In the genomic region with DNA sequence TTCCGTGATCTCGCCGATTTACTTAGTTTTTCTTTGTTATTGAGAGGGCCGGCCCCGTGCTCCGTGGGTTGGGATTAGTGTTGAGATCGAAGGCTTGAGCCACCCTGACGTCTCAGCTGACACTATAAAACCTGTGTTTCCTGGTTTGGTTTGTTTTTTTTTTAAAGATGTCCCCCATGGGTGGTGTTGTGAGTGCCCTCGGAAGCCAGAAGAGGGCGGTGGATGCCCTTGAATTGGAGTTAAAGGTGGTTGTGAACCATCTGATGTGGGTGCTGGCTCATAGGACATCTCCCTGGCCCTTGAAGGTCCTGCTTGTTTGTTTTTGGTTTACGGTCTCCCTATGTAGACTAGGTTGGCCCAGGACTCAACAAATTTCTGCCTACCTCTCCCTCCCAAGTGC, we compare ENCODE assay signal across 9 mouse cellular contexts. TPM values are rescaled to one million over a fixed set of nuclear protein-coding genes. Genes with fewer than 3 reads are reported as not detected.
DNase-seq lines count a peak whose midpoint lies in the region; ATAC-seq lines count a peak whose summit lies in the region.
"Had no signal": no experiment of that assay in that cellular context is flagged by ENCODE, and none has a peak within 500 bp of the region (broad histone marks: within the 10 kb centered on the region; RNA-seq: fewer than 3 reads in every experiment).

No protein-coding gene starts in this region.

- DNase-seq in embryo, embryonic 11 days, result peak; percentile 23
- DNase-seq in embryo, embryonic 9.5 days (ENCODE audit: extremely low spot score), result no peak
- DNase-seq in 416B (ENCODE audit: low read depth), result peak; percentile 68
- DNase-seq in splenic B cell, adult 2 months (ENCODE audit: low read depth, low spot score), result peak; percentile 62
- DNase-seq in cerebellum, postnatal 25 days, result no peak
- DNase-seq in left cerebral cortex, postnatal 36 days (ENCODE audit: low spot score in 2 of 2), result no peak

- no peaks in the 10 kb centered on the region for H3K27me3 ChIP-seq in embryonic facial prominence, embryonic 12.5 days
- no peaks in the 10 kb centered on the region for H3K27me3 ChIP-seq in limb, embryonic 13.5 days
- no peaks in the 10 kb centered on the region for H3K27me3 ChIP-seq in splenic B cell, adult 2 months (ENCODE audit: control insufficient read depth, insufficient read depth, low read length, poor library complexity, severe bottlenecking)
- H3K27me3 ChIP-seq: Patski had no signal

- peak overlapping the region; percentile 97 for H3K27ac ChIP-seq in embryonic facial prominence, embryonic 12.5 days
- peak overlapping the region; percentile 95; the same call in 1 of the 2 replicates for H3K27ac ChIP-seq in limb, embryonic 13.5 days

- intact Hi-C loops in left cerebral cortex, postnatal 36 days (cut with DNase I), result loop anchor here (5.0 kb wide), 1 partner anchor 70 kb away; a partner anchor contains a TSS

- peak overlapping the region; percentile 88 for H3K4me2 ChIP-seq in embryonic facial prominence, embryonic 12.5 days (replicated peaks)
- H3K4me2 ChIP-seq in limb, embryonic 13.5 days (replicated peaks), result peak overlapping the region; percentile 93

- H3K36me3 ChIP-seq in embryonic facial prominence, embryonic 12.5 days, result peaks cover 60% of the 10 kb centered on the region
- peaks cover 65% of the 10 kb centered on the region for H3K36me3 ChIP-seq in limb, embryonic 13.5 days
- peaks cover 8% of the 10 kb centered on the region for H3K36me3 ChIP-seq in splenic B cell, adult 2 months (ENCODE audit: control insufficient read depth, insufficient read depth, low read length, poor library complexity, severe bottlenecking)

- H3K4me1 ChIP-seq in embryonic facial prominence, embryonic 12.5 days, result peaks cover 14% of the 10 kb centered on the region
- peaks cover 24% of the 10 kb centered on the region for H3K4me1 ChIP-seq in limb, embryonic 13.5 days

- H3K9me3 ChIP-seq in embryonic facial prominence, embryonic 12.5 days, result no peaks in the 10 kb centered on the region
- H3K9me3 ChIP-seq in limb, embryonic 13.5 days, result no peaks in the 10 kb centered on the region

- 9% methylated on average over 11 of the region's 11 CpGs for WGBS in embryonic facial prominence, embryonic 12.5 days
- WGBS in limb, embryonic 13.5 days, result 9% methylated on average over 11 of the region's 11 CpGs

- H3K4me3 ChIP-seq in embryonic facial prominence, embryonic 12.5 days, result peak overlapping the region; percentile 99
- peak overlapping the region; percentile 99 for H3K4me3 ChIP-seq in limb, embryonic 13.5 days

- peak overlapping the region; percentile 89 for H3K9ac ChIP-seq in embryonic facial prominence, embryonic 12.5 days
- peak overlapping the region; percentile 91 for H3K9ac ChIP-seq in limb, embryonic 13.5 days

- ATAC-seq in embryonic facial prominence, embryonic 12.5 days (ENCODE audit: insufficient number of reproducible peaks, insufficient read depth, low FRiP score, low TSS enrichment), result no peak
- ATAC-seq in limb, embryonic 13.5 days (ENCODE audit: low FRiP score, low read depth), result no peak

RNA-seq across cellular contexts. Expression of a gene that starts 0.5 kb away (rescaled TPM):
- polyA plus RNA-seq in embryonic facial prominence, embryonic 12.5 days (2016; fragmentation: Nextera tagmentation; extraction: Ambion mirVana), result 384 and 411 TPM in 2 replicates
- polyA plus RNA-seq in limb, embryonic 13.5 days (2015; fragmentation: Nextera tagmentation; extraction: Ambion mirVana), result 442 and 445 TPM in 2 replicates
- 10 to 100 TPM; 74.3 to 83.3 TPM for total RNA-seq in left cerebral cortex, postnatal 36 days (2021)

RNA-seq across cellular contexts. Expression of a gene that starts 0.9 kb away (rescaled TPM):
- polyA plus RNA-seq in embryonic facial prominence, embryonic 12.5 days (2016; fragmentation: Nextera tagmentation; extraction: Ambion mirVana), result 63.5 and 66.8 TPM in 2 replicates
- polyA plus RNA-seq in limb, embryonic 13.5 days (2015; fragmentation: Nextera tagmentation; extraction: Ambion mirVana), result 54.9 and 62.3 TPM in 2 replicates
- 10 to 100 TPM; 20.5 to 24.2 TPM for total RNA-seq in left cerebral cortex, postnatal 36 days (2021)

RNA-seq across cellular contexts. Expression of a gene that starts 18.1 kb away (rescaled TPM):
- 0.52 and 1.3 TPM in 2 replicates for polyA plus RNA-seq in embryonic facial prominence, embryonic 12.5 days (2016; fragmentation: Nextera tagmentation; extraction: Ambion mirVana)
- 1.2 and 1.9 TPM in 2 replicates for polyA plus RNA-seq in limb, embryonic 13.5 days (2015; fragmentation: Nextera tagmentation; extraction: Ambion mirVana)
- 10 to 100 TPM; 20.8 to 35.6 TPM for total RNA-seq in left cerebral cortex, postnatal 36 days (2021)

RNA-seq across cellular contexts. Expression of a gene that starts 21.0 kb away (rescaled TPM):
- 98.9 and 107 TPM in 2 replicates for polyA plus RNA-seq in embryonic facial prominence, embryonic 12.5 days (2016; fragmentation: Nextera tagmentation; extraction: Ambion mirVana)
- polyA plus RNA-seq in limb, embryonic 13.5 days (2015; fragmentation: Nextera tagmentation; extraction: Ambion mirVana), result 81.8 and 84.8 TPM in 2 replicates
- total RNA-seq in left cerebral cortex, postnatal 36 days (2021), result 100 to 1,000 TPM in 1 of 2 experiments, 10 to 100 TPM in 1; 75.6 to 103 TPM

RNA-seq across cellular contexts. Expression of a gene that starts 31.9 kb away (rescaled TPM):
- polyA plus RNA-seq in embryonic facial prominence, embryonic 12.5 days (2016; fragmentation: Nextera tagmentation; extraction: Ambion mirVana), result not detected in 2 replicates
- polyA plus RNA-seq in limb, embryonic 13.5 days (2015; fragmentation: Nextera tagmentation; extraction: Ambion mirVana), result not detected in 2 replicates
- not detected for total RNA-seq in left cerebral cortex, postnatal 36 days (2021)
- polyA plus RNA-seq: Patski had no signal

Comparison
In these comparisons a context has a peak if more than half of its experiments do, and no peak if none do; other contexts are left out.
1. DNase-seq: peak in embryo, embryonic 11 days (single experiment), 416B (single experiment) and splenic B cell, adult 2 months (single experiment); none in embryo, embryonic 9.5 days (single experiment), cerebellum, postnatal 25 days (0 of 2) and left cerebral cortex, postnatal 36 days (0 of 2).